Mouse (Mus musculus): ENCODE results near the gene Gkap1.

Gene Gkap1

DNA sequence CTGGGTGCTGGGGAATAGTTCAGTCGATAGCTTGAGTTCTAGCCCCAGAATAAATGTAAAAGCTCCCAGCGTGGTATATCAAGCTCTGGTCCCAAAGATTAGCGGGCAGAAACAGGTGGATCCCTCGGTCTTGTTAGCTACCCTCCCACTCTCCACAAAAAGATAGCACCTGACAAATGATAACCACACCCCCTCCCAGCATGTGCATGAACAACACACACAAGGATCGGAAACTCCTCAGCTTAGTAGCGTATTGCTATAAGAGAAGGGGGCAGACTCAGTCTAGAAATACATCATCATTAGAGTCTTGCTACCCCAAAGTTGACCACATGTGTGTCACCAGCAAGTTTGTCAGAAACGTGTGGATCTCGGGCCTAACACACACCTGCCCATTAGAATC is at the start of gene Gkap1:
Gene Gkap1 (minus strand): TSS at position 101 of the 400 bp plus-strand sequence.
- DNase-seq (ENCODE audit: extremely low spot score, low read depth, low spot score) = no peak

GRCm38 (mm10) chr13:58317768-58318167 is 42.3 kb upstream of the Gkap1 start:
- no peak for DNase-seq (ENCODE audit: extremely low spot score, low read depth, low spot score)

- no peak for DNase-seq (ENCODE audit: extremely low spot score, low read depth, low spot score)
These were observed 39.5 kb upstream of the Gkap1 start for GRCm38 (mm10) chr13:58314991-58315390.

DNA sequence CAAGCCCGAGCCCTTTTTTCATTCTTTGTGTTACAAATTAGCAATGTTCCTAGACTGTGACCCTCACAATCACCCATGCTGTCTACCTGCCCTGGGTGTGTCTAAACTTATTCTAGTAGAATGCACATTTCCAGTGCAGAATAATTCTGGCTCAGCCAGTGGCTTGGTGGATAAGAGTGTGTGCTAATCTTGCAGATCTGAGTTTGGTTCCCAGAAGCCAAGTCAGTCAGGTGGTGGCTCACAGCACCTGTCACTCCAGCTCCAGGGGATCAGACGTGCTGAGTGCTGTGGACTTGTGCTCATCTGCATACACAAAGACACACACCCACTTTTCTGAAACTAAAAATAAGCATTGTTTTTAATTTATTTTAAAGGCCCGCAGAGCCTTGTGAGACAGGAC is 38.3 kb upstream of the Gkap1 start:
- DNase-seq (ENCODE audit: extremely low spot score, low read depth, low spot score) = no peak

DNA sequence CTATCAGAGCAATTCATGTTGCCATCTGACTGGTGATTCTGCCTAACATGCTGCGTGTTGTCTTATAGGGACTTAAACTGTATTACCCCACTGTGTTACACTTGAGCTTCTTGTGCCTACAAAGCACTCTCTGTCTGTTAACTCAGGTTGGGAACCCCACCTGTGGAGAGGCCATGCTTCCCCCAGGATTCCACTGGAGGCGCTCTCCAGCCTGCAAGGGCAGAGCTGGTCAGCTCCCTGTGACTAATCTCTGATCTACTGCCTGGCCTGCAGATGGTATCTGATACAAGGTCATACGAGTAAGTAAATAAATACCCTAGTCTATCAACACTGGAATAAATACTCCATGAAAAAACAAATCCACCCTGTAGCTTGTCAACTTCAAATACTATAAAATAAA is 35.9 kb upstream of the Gkap1 start:
- DNase-seq (ENCODE audit: extremely low spot score, low read depth, low spot score) = no peak

DNA sequence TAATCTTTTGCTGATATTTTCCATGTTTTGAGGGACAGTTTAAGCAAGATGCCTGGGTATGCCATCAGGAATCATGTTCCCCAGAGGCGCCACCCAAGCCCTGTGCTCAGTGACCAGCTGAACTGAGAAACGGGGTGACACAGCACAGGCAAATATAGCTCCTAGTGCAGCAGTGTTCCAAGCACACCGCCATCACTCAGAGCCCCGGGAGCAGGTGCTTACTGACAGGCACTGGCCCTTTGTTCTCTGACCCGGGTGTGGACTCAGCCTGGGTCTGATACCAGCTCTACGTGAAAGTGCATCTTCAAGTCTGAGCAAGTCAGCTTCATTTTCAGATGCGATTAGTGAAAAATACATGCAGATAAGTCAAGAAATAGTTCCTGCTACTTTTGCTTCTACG is 34.0 kb upstream of the Gkap1 start:
- no peak for DNase-seq (ENCODE audit: extremely low spot score, low read depth, low spot score)

DNA sequence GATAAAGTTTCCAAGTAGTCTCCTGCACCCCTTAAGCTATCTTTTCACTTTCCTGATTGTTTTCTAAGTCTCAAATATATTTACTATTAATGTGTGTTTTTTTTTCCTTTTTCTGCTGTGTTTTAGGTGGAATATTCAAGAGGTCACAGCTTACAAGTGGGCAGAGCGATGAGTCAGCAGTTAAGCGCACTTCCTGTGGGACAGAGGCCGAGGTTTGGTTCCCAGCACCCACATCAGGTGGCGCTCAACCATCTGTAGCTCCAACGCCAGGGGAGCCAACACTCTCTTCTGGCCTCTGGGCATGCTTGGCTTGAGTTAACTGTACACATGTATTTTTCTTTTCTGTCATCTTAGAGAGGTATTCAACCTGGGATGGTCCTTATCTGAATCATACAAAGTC is 32.0 kb upstream of the Gkap1 start:
- DNase-seq (ENCODE audit: extremely low spot score, low read depth, low spot score) = no peak

GRCm38 (mm10) chr13:58305230-58305629 is 29.7 kb upstream of the Gkap1 start:
- DNase-seq (ENCODE audit: extremely low spot score, low read depth, low spot score) = no peak

GRCm38 (mm10) chr13:58302421-58303145 is 27.1 kb upstream of the Gkap1 start:
- DNase-seq (ENCODE audit: extremely low spot score, low read depth, low spot score) = no peak

DNA sequence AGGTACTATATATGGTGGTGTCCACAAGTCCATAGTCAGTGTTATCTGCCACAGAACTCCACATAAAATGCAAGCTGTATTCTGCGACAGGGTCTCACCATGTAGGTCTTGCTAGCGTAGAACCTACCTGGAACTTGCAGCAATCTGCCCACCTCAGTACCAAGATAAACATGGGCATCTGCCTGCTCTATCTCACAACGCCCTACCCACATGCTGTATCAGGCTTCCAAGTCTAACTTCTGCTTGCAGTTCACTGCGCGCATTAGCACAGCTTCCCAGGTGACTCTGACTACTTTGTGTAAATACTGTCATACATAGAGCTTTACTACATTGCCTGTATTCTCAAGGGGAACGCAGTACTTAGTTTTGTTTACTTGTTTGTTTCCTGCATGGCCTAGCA is 26.5 kb upstream of the Gkap1 start:
- DNase-seq (ENCODE audit: extremely low spot score, low read depth, low spot score) = no peak

DNA sequence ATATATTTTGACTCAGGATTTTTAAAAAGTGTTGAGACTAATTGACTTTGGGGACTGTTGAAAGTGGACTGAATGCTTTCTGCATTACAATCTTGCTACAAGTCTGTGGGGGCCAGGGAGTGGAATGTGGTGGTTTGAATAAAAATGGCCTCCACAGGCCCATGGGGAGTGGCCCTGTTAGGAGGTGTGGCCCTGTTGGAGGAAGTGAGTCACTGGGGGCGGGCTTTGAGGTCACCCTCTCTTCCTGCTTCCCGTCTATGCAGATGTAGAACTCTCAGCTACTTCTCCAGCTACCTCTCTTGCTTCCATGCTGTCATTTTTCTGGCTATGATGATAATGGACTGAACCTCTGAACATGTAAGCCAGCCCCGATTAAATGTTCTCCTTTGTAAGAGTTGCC is 23.3 kb upstream of the Gkap1 start:
- no peak for DNase-seq (ENCODE audit: extremely low spot score, low read depth, low spot score)

- no peak for DNase-seq (ENCODE audit: extremely low spot score, low read depth, low spot score)
These were observed 20.1 kb upstream of the Gkap1 start for GRCm38 (mm10) chr13:58295582-58295981.

- no peak for DNase-seq (ENCODE audit: extremely low spot score, low read depth, low spot score)
These were observed 17.3 kb upstream of the Gkap1 start for GRCm38 (mm10) chr13:58292811-58293210.

DNA sequence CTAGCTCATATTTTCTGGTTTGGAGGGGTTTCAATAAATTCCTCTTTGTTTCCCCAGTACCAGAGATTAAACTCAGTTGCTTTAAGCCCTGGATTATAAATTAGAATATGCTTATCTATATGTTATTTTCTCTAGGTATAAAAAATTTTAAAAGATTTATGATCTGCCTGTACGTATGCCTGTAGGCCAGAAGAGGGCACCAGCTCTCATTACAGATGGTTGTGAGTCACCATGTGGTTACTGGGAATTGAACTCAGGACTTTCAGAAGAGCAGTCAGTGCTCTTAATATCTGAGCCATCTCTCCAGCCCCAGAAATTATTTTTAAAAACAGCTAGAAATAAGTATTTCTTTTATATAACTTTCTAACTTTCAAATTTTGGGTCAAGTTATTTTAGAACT is 13.8 kb upstream of the Gkap1 start:
- no peak for DNase-seq (ENCODE audit: extremely low spot score, low read depth, low spot score)

DNA sequence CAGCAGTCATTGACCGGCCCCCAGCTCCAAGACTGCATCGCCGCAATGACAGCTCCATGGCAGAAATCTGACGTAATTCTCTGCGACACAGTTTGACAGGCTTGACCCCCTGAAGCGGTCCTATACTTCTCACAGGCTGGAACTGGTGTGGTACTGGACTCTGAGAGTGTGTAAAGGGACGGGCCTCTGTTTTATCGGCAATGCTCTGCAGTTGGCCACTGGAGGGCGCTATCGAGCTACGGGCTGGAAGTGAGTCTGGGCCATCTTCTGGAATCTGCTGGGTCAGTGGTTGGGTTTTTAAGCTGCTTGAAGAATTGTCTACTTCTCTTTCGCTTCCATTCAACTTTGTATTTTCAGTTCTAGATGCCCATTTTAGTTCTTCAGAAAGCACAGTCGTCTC is 12.3 kb upstream of the Gkap1 start:
- peak; percentile 56 for DNase-seq (ENCODE audit: extremely low spot score, low read depth, low spot score)

DNA sequence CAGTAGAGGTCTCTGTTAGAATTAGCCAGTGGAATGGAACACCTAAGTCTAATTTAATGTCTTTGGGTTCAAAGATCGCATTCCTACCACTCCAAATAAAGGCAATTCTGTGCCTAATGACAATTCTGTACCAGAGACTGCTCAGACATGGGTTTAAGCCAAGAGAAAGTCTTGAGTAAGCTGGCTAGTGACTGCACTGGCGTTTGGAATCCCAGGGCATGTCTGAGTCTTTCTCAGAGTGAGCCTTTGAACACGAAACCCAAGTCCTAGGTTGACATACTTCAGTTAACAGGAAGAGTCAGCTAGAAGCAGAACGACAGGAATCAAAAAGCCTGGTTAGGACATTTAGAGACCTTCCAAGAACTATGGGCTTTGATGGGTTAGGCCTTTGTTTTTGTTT is 8.0 kb upstream of the Gkap1 start:
- DNase-seq (ENCODE audit: extremely low spot score, low read depth, low spot score) = no peak

DNA sequence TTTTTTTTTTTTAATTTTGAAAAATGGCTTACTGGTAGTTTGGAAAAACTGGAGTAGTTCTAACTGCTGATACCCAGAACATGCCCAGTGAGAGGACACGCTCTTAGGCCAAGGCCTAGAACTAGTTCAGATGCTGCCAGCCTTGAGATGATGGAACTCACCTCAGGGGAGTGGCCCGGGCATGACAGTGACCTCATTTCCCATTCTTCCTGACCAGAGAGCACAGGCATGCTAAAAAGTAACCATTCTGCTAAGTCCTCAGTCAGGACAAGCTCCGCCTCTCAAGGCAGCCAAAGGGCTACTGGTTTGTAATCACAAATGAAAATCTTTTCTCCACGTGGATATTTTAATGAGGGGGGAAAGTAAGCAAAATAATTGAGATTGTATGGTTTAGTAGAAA is 6.4 kb upstream of the Gkap1 start:
- DNase-seq (ENCODE audit: extremely low spot score, low read depth, low spot score) = no peak

DNA sequence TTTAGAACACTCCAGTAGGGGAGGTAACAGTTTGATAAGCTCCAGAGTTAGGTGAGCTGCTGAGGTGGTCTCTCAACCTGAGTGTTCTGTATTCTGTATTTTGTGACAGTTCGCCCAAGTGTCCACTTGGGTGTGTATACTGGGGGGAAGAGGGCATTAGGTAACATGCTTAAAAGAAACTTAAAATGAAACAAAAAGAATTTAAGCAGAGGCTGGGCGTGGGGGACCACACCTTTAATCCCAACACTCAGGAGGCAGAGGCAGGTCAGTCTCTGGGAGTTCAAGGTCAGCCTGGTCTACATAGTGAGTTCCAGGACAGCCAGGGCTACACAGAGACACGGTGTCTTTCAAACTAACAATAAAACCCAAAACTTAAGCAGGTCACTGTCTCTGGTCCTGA is 5.0 kb upstream of the Gkap1 start:
- DNase-seq (ENCODE audit: extremely low spot score, low read depth, low spot score) = no peak

GRCm38 (mm10) chr13:58276256-58276655 is 757 bp upstream of the Gkap1 start:
- DNase-seq (ENCODE audit: extremely low spot score, low read depth, low spot score) = no peak

DNA sequence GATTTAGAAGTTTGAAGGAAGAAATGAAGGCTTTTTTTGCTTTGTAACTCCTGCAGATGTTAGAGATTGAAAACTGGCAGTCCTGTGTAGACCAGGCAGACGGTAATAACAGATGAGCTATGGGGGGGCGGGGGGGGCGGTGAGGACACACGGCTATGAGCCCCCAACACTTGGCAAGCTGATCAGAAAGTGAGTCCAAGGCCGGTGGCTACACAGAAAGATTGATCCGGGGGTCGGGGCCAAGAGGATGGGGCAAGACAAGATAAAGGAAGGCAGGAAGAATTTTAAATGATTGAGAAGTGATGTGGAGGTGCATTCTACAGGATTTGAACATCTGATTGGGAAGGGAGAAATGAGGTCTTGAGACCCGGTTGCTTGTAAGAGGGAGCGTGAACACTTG is 423 bp downstream of the Gkap1 start:
- DNase-seq (ENCODE audit: extremely low spot score, low read depth, low spot score) = no peak

- no peak for DNase-seq (ENCODE audit: extremely low spot score, low read depth, low spot score)
These were observed 1.1 kb downstream of the Gkap1 start for GRCm38 (mm10) chr13:58274259-58274991.

- DNase-seq (ENCODE audit: extremely low spot score, low read depth, low spot score) = no peak
These were observed 1.9 kb downstream of the Gkap1 start for GRCm38 (mm10) chr13:58273411-58274258.
